Mouse (Mus musculus) liver, adult 2 months (tissue): ENCODE results near the gene Disc1.

Experiments
- CTCF ChIP-seq: fragments of 200-500 bp; IDR thresholded peaks from 2 replicates; pipeline ENCODE4 v1.5.1; 2011; ENCODE audit warnings: low read depth, low read length, control low read depth
- POLR2A ChIP-seq: fragments of 200-500 bp; IDR thresholded peaks from 2 replicates; pipeline ENCODE4 v1.6.1; 2011; ENCODE audit warnings: low read length, control low read depth; ENCODE audit not compliant: insufficient read depth; ENCODE audit errors: extremely low read depth

DNA sequence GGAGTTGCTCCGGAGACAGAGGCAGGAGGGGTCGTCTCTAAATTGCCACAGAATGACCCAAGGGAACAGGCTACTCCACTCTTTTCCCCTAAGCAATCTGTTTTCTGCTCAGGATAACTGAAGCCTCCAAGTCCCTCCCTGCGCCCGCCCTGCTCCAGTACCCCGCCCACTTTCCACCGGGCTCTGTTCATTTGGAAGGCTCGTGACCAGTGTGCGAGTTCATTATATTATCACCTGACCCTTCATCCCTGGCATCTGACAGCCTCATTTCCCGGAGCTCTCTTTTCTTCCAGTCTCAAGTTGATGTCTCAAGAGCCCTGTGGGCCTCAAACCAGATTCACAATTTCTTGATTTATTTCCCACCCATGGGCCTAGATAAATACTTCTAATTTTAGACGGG, 237.5 kb downstream of the Disc1 start:
- TF ChIP-seq CTCF = no peak
- TF ChIP-seq POLR2A = no peak
